ENCODE assay signal across 9 mouse cellular contexts in genomic region chr7:28104670-28105069, GRCm38 (mm10). TPM values are rescaled to one million over a fixed set of nuclear protein-coding genes. Genes with fewer than 3 reads are reported as not detected.
DNase-seq lines count a peak whose midpoint lies in the region; ATAC-seq and TF ChIP-seq lines count a peak whose summit lies in the region.
"Had no signal": no experiment of that assay in that cellular context is flagged by ENCODE, and none has a peak within 500 bp of the region (broad histone marks: within the 10 kb centered on the region; RNA-seq: fewer than 3 reads in every experiment).

No protein-coding gene starts in this region.

- no peaks in the 10 kb centered on the region for H3K9me3 ChIP-seq in heart, embryonic 14.5 days (ENCODE audit: control insufficient read depth, low read length)
- H3K9me3 ChIP-seq in embryonic facial prominence, embryonic 14.5 days (ENCODE audit: control insufficient read depth, low read length), result no peaks in the 10 kb centered on the region
- no peaks in the 10 kb centered on the region for H3K9me3 ChIP-seq in intestine, postnatal 0 days (ENCODE audit: control insufficient read depth)
- no peaks in the 10 kb centered on the region for H3K9me3 ChIP-seq in lung, embryonic 15.5 days
- no peaks in the 10 kb centered on the region for H3K9me3 ChIP-seq in stomach, embryonic 16.5 days (replicated peaks; ENCODE audit: control insufficient read depth, low read length)
- H3K9me3 ChIP-seq: G1E had no signal

- TF ChIP-seq CTCF in intestine, postnatal 0 days (IDR thresholded peaks at IDR 0.05; ENCODE audit: low read depth), result peak; percentile 53

- peak overlapping the region; percentile 40; the same call in 1 of the 2 replicates for H3K9ac ChIP-seq in heart, embryonic 14.5 days (ENCODE audit: low read length)
- H3K9ac ChIP-seq in embryonic facial prominence, embryonic 14.5 days (ENCODE audit: low read depth, low read length), result peak overlapping the region; percentile 32; the same call in 1 of the 2 replicates
- no peak overlapping the region for H3K9ac ChIP-seq in intestine, postnatal 0 days (ENCODE audit: low read depth, low read length)
- 0 out of 2 replicates have a peak overlapping the region, but pooled peaks have one; percentile 32 for H3K9ac ChIP-seq in lung, embryonic 15.5 days
- peak overlapping the region; percentile 60 for H3K9ac ChIP-seq in stomach, embryonic 16.5 days (ENCODE audit: low read length)

- 5% methylated on average over 23 of the region's 23 CpGs for WGBS in heart, embryonic 14.5 days
- 3% methylated on average over 23 of the region's 23 CpGs for WGBS in embryonic facial prominence, embryonic 14.5 days
- 4% methylated on average over 23 of the region's 23 CpGs for WGBS in intestine, postnatal 0 days
- WGBS in lung, embryonic 15.5 days, result 5% methylated on average over 23 of the region's 23 CpGs
- 5% methylated on average over 23 of the region's 23 CpGs for WGBS in stomach, embryonic 16.5 days

- H3K4me2 ChIP-seq in heart, embryonic 14.5 days (ENCODE audit: low read length), result peak overlapping the region; percentile 54
- peak overlapping the region; percentile 51 for H3K4me2 ChIP-seq in embryonic facial prominence, embryonic 14.5 days (ENCODE audit: low read depth, low read length)
- peak overlapping the region; percentile 55 for H3K4me2 ChIP-seq in intestine, postnatal 0 days (replicated peaks; ENCODE audit: low read depth)
- H3K4me2 ChIP-seq in lung, embryonic 15.5 days, result peak overlapping the region; percentile 53
- H3K4me2 ChIP-seq in stomach, embryonic 16.5 days (ENCODE audit: low read depth, low read length), result peak overlapping the region; percentile 48

- H3K4me1 ChIP-seq in heart, embryonic 14.5 days (ENCODE audit: control insufficient read depth in 2 of 2, insufficient read depth in 2 of 2, low read length in 2 of 2), result no peaks in the 10 kb centered on the region; a peak in 1 of 4 replicates
- no peaks in the 10 kb centered on the region for H3K4me1 ChIP-seq in embryonic facial prominence, embryonic 14.5 days (ENCODE audit: control insufficient read depth, insufficient read depth, low read length)
- H3K4me1 ChIP-seq in intestine, postnatal 0 days (replicated peaks; ENCODE audit: control insufficient read depth, insufficient read depth, low read length), result no peaks in the 10 kb centered on the region
- H3K4me1 ChIP-seq in lung, embryonic 15.5 days, result 0 out of 2 replicates have a peak, but pooled peaks cover 3% of the 10 kb centered on the region
- H3K4me1 ChIP-seq in stomach, embryonic 16.5 days (ENCODE audit: control insufficient read depth, insufficient read depth, low read length), result no peaks in the 10 kb centered on the region

- ATAC-seq in heart, embryonic 14.5 days (ENCODE audit: insufficient number of reproducible peaks, insufficient read depth, low FRiP score, low read depth), result no peak
- peak; percentile 85 for ATAC-seq in embryonic facial prominence, embryonic 14.5 days (ENCODE audit: low read depth)
- ATAC-seq in intestine, postnatal 0 days, result peak; percentile 50
- peak; percentile 67; the same call in 1 of the 2 replicates for ATAC-seq in lung, embryonic 15.5 days (ENCODE audit: borderline replicate concordance, extremely low read depth, low FRiP score, low TSS enrichment)
- ATAC-seq in stomach, embryonic 16.5 days (ENCODE audit: insufficient read depth, low FRiP score), result peak; percentile 81
- no peak for ATAC-seq in erythroid progenitor cell, adult 5-6 weeks (replicated peaks; ENCODE audit: low FRiP score, poor library complexity, severe bottlenecking)

- no peaks in the 10 kb centered on the region for H3K36me3 ChIP-seq in heart, embryonic 14.5 days (ENCODE audit: control insufficient read depth, insufficient read depth, low read length)
- H3K36me3 ChIP-seq in embryonic facial prominence, embryonic 14.5 days (ENCODE audit: control insufficient read depth, insufficient read depth, low read length), result no peaks in the 10 kb centered on the region
- H3K36me3 ChIP-seq in intestine, postnatal 0 days (ENCODE audit: control insufficient read depth, insufficient read depth), result no peaks in the 10 kb centered on the region
- no peaks in the 10 kb centered on the region for H3K36me3 ChIP-seq in lung, embryonic 15.5 days
- no peaks in the 10 kb centered on the region for H3K36me3 ChIP-seq in stomach, embryonic 16.5 days (ENCODE audit: control insufficient read depth, insufficient read depth, low read length)
- H3K36me3 ChIP-seq: G1E had no signal

- intact Hi-C loops in heart, postnatal 36 days (cut with DNase I), result no loop called here

- no peak overlapping the region for H3K27ac ChIP-seq in heart, embryonic 14.5 days (replicated peaks in 1 of 2; ENCODE audit: control insufficient read depth in 1 of 2, insufficient read depth in 1 of 2, low read depth in 2 of 2, low read length in 2 of 2)
- no peak overlapping the region for H3K27ac ChIP-seq in embryonic facial prominence, embryonic 14.5 days (replicated peaks; ENCODE audit: low read depth, low read length)
- no peak overlapping the region for H3K27ac ChIP-seq in intestine, postnatal 0 days (ENCODE audit: low read depth, low read length)
- H3K27ac ChIP-seq in lung, embryonic 15.5 days, result no peak overlapping the region
- no peak overlapping the region for H3K27ac ChIP-seq in stomach, embryonic 16.5 days (ENCODE audit: low read length)

- no peak for DNase-seq in heart, postnatal 36 days
- DNase-seq in embryonic facial prominence, embryonic 14.5 days (ENCODE audit: low spot score), result peak; percentile 45
- DNase-seq in frontal cortex, postnatal 10 days (ENCODE audit: low spot score in 2 of 2), result no peak

- H3K27me3 ChIP-seq in heart, embryonic 14.5 days (ENCODE audit: control insufficient read depth, insufficient read depth, low read length), result peaks cover 4% of the 10 kb centered on the region; the same call in 1 of the 2 replicates
- no peaks in the 10 kb centered on the region; the same call in 1 of the 2 replicates for H3K27me3 ChIP-seq in embryonic facial prominence, embryonic 14.5 days (replicated peaks; ENCODE audit: control insufficient read depth, insufficient read depth, low read length)
- no peaks in the 10 kb centered on the region for H3K27me3 ChIP-seq in intestine, postnatal 0 days (replicated peaks; ENCODE audit: control insufficient read depth, insufficient read depth, low read length)
- peaks cover 3% of the 10 kb centered on the region; the same call in 1 of the 2 replicates for H3K27me3 ChIP-seq in lung, embryonic 15.5 days
- no peaks in the 10 kb centered on the region for H3K27me3 ChIP-seq in stomach, embryonic 16.5 days (ENCODE audit: control insufficient read depth, insufficient read depth, low read length)

- peak overlapping the region in 1 of 2 experiments; percentile 6; a peak in 1 of 4 replicates for H3K4me3 ChIP-seq in heart, embryonic 14.5 days (ENCODE audit: control insufficient read depth in 1 of 2, insufficient read depth in 1 of 2, low read depth in 1 of 2, low read length in 2 of 2)
- H3K4me3 ChIP-seq in embryonic facial prominence, embryonic 14.5 days (ENCODE audit: low read depth, low read length), result peak overlapping the region; percentile 24
- H3K4me3 ChIP-seq in intestine, postnatal 0 days (ENCODE audit: low read depth, low read length), result no peak overlapping the region
- peak overlapping the region; percentile 23 for H3K4me3 ChIP-seq in lung, embryonic 15.5 days
- H3K4me3 ChIP-seq in stomach, embryonic 16.5 days (replicated peaks; ENCODE audit: low read length), result peak overlapping the region; percentile 24

RNA-seq across cellular contexts. Expression of gene 9530053A07Rik, which starts 24.6 kb away (rescaled TPM):
- 0.03 TPM in 1 of 2 replicates, not detected in the other for polyA plus RNA-seq in heart, embryonic 14.5 days (2014; fragmentation: Nextera tagmentation; extraction: Ambion mirVana)
- not detected for total RNA-seq in heart, postnatal 36 days (2021)
- polyA plus RNA-seq in embryonic facial prominence, embryonic 14.5 days (2014; fragmentation: Nextera tagmentation; extraction: Ambion mirVana), result 0.01 TPM in 1 of 2 replicates, not detected in the other
- polyA plus RNA-seq in intestine, postnatal 0 days (2015; fragmentation: Nextera tagmentation; extraction: Ambion mirVana), result 2.3 and 2.4 TPM in 2 replicates
- 0.03 and 0.04 TPM in 2 replicates for polyA plus RNA-seq in lung, embryonic 15.5 days (2015; fragmentation: Nextera tagmentation; extraction: Ambion mirVana)
- 0.03 and 0.04 TPM in 2 replicates for polyA plus RNA-seq in stomach, embryonic 16.5 days (2015; fragmentation: Nextera tagmentation; extraction: Ambion mirVana)
- total RNA-seq in erythroid progenitor cell, adult 5-6 weeks (2015; ENCODE audit: low replicate concordance), result not detected in 2 replicates
- total RNA-seq in erythroid progenitor cell, adult 5-6 weeks (2017; ENCODE audit: low replicate concordance), result not detected in 2 replicates
- polyA plus RNA-seq: G1E had no signal

RNA-seq across cellular contexts. Expression of gene Fcgbp, which starts 33.6 kb away (rescaled TPM):
- not detected in 2 replicates for polyA plus RNA-seq in heart, embryonic 14.5 days (2014; fragmentation: Nextera tagmentation; extraction: Ambion mirVana)
- total RNA-seq in heart, postnatal 36 days (2021), result not detected
- 0.34 and 0.58 TPM in 2 replicates for polyA plus RNA-seq in embryonic facial prominence, embryonic 14.5 days (2014; fragmentation: Nextera tagmentation; extraction: Ambion mirVana)
- polyA plus RNA-seq in intestine, postnatal 0 days (2015; fragmentation: Nextera tagmentation; extraction: Ambion mirVana), result 444 and 492 TPM in 2 replicates
- 1.2 TPM in 2 replicates for polyA plus RNA-seq in lung, embryonic 15.5 days (2015; fragmentation: Nextera tagmentation; extraction: Ambion mirVana)
- polyA plus RNA-seq in stomach, embryonic 16.5 days (2015; fragmentation: Nextera tagmentation; extraction: Ambion mirVana), result 45.7 and 60.7 TPM in 2 replicates
- total RNA-seq in erythroid progenitor cell, adult 5-6 weeks (2015; ENCODE audit: low replicate concordance), result not detected in 2 replicates
- total RNA-seq in erythroid progenitor cell, adult 5-6 weeks (2017; ENCODE audit: low replicate concordance), result not detected in 2 replicates
- polyA plus RNA-seq: G1E had no signal

RNA-seq across cellular contexts. Expression of gene Psmc4, which starts 54.8 kb away (rescaled TPM):
- 212 and 221 TPM in 2 replicates for polyA plus RNA-seq in heart, embryonic 14.5 days (2014; fragmentation: Nextera tagmentation; extraction: Ambion mirVana)
- 10 to 100 TPM; 88.9 to 91.6 TPM for total RNA-seq in heart, postnatal 36 days (2021)
- polyA plus RNA-seq in embryonic facial prominence, embryonic 14.5 days (2014; fragmentation: Nextera tagmentation; extraction: Ambion mirVana), result 247 and 269 TPM in 2 replicates
- polyA plus RNA-seq in intestine, postnatal 0 days (2015; fragmentation: Nextera tagmentation; extraction: Ambion mirVana), result 149 and 155 TPM in 2 replicates
- polyA plus RNA-seq in lung, embryonic 15.5 days (2015; fragmentation: Nextera tagmentation; extraction: Ambion mirVana), result 294 and 297 TPM in 2 replicates
- 245 and 251 TPM in 2 replicates for polyA plus RNA-seq in stomach, embryonic 16.5 days (2015; fragmentation: Nextera tagmentation; extraction: Ambion mirVana)
- 77.1 and 114 TPM in 2 replicates for total RNA-seq in erythroid progenitor cell, adult 5-6 weeks (2015; ENCODE audit: low replicate concordance)
- 48.6 and 65.1 TPM in 2 replicates for total RNA-seq in erythroid progenitor cell, adult 5-6 weeks (2017; ENCODE audit: low replicate concordance)

Comparison
In these comparisons a context has a peak if more than half of its experiments do, and no peak if none do; other contexts are left out.
1. ATAC-seq: peak in embryonic facial prominence, embryonic 14.5 days (single experiment), intestine, postnatal 0 days (single experiment), lung, embryonic 15.5 days (single experiment) and stomach, embryonic 16.5 days (single experiment); none in heart, embryonic 14.5 days (single experiment) and erythroid progenitor cell, adult 5-6 weeks (single experiment).
2. RNA of gene Fcgbp, which starts 33.6 kb away (polyA plus RNA-seq): 444 to 492 TPM in intestine, postnatal 0 days and 45.7 to 60.7 TPM in stomach, embryonic 16.5 days; 1.2 TPM in lung, embryonic 15.5 days, 0.34 to 0.58 TPM in embryonic facial prominence, embryonic 14.5 days and not detected in heart, embryonic 14.5 days; every median in the first group is over 10 times any median in the second.
3. Peak in every context shown above with its lines, with median percentiles within 50 percentile points of each other: H3K4me2 ChIP-seq.